Mouse (Mus musculus) left cerebral cortex, postnatal 36 days (tissue): Measurements from ENCODE around the gene B3galt4. TPM values are rescaled to one million over a fixed set of nuclear protein-coding genes. Genes with fewer than 3 reads are reported as not detected.
"Not testable (repeated sequence)": the region's sequence is repeated elsewhere in the genome, so short reads cannot be mapped to it uniquely, and the experiment has no call there.

Source experiments
- DNase-seq, 2 experiments: peaks; one replicate each; pipeline ENCODE4 v3.0.0; 2021 to 2022; ENCODE audit warnings: low spot score in 2 of 2, mixed read lengths in 1 of 2
- intact Hi-C: fragments of 180-260 bp; cut with DNase I; formaldehyde crosslinking; loops from one replicate; pipeline ENCODE4 v1.15.1; 2025
- total RNA-seq, 2 experiments: library from RNA; stranded (reverse); gene quantifications; 2 replicates each; pipeline ENCODE4 v1.2.3; 2021

The B3galt4 gene
- total RNA-seq, 2 experiments from 2014 or later = 5.5 to 6.7 TPM

- DNase-seq = no peak
- intact Hi-C loops = no loop called here
These were observed 21.4 kb upstream of the B3galt4 start for GRCm38 (mm10) chr17:33972691-33973090.

GRCm38 (mm10) chr17:33969394-33969793 lies 18.1 kb upstream of the B3galt4 start:
- DNase-seq = no peak
- intact Hi-C loops = loop anchor here (5.0 kb wide), 1 partner anchor 38 kb away; no protein-coding TSS in a partner anchor

GRCm38 (mm10) chr17:33968927-33969326 lies 17.6 kb upstream of the B3galt4 start:
- no peak for DNase-seq
- intact Hi-C loops = loop anchor here (5.0 kb wide), 1 partner anchor 38 kb away; no protein-coding TSS in a partner anchor

DNA sequence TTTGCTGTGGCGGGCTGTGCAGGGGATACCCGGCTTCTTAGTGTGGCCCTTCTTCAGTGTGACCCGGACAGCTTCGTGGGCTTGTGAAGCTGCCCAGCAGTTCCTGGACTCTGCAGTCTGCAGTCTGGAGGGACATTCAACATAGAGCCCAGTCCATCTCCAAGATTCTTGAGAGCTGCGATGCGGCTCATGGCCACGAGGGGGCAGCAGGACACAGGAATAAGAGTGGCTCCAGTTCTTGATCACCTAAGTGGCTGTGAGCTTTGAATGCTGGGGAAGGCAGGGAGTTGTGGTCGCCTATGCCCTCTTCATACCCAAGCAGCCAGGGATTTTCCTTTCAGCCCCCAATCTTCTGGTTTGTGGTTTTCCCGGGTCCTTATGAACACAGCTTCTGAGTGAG lies 17.2 kb upstream of the B3galt4 start:
- DNase-seq = peak; percentile 58 to 70
- intact Hi-C loops = loop anchor here (5.0 kb wide), 1 partner anchor 39 kb away; no protein-coding TSS in a partner anchor

- intact Hi-C loops = loop anchor here (5.0 kb wide), 1 partner anchor 41 kb away; no protein-coding TSS in a partner anchor
- no peak for DNase-seq
These were observed 14.7 kb upstream of the B3galt4 start for GRCm38 (mm10) chr17:33965846-33966550.

DNA sequence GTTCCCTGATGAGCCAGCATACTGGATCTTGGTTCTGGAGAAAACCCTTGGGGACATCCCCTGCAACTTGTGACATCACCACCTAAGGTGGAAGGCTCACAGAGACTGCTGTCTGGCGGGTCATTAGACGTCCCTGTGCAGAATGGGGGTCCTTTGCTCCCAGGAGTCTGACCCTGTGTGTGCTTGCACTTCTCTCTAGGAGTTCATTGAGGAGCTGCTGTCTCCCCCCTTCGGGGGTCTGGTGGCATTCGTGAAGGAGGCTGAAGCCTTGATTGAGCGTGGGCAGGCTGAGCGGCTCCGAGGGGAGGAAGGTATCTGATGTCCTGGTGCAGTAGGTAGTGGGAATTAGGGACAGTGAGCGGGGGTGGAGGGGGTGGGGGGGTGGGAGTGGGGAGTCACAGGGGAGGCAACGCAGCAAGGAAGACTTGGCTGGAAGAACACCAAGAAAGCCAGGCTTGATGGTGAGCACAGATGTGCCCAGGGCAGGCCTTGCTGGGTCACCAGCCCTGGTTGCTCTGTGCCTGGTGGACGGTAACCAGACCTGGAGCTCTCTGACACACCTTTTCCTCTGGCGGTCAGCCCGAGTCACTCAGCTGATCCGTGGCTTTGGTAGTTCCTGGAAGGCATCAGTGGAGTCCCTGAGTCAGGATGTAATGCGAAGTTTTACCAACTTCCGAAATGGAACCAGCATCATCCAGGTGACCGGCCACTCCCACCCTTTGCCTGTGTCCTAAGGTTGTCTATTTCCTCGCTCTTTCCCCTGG lies 14.0 kb upstream of the B3galt4 start:
- intact Hi-C loops = loop anchor here (5.0 kb wide), 1 partner anchor 42 kb away; no protein-coding TSS in a partner anchor
- DNase-seq = no peak

DNA sequence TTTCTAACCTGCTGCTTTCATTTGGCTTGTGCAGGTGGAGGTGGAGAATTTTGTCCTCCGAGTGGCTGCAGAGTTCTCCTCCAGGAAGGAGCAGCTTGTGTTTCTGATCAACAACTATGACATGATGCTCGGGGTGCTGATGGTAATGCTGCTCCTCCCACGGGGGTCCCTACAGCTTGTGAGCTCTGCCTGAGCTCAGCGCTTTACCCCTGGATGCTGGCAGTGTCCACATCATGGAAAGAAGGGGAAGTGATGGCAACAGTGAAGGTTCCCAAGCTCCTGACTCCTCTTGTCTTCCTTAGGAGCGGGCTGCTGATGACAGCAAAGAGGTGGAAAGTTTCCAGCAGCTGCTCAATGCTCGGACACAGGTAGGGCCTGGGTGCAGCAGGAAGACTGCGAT lies 11.6 kb upstream of the B3galt4 start:
- no peak for DNase-seq
- intact Hi-C loops = no loop called here

- intact Hi-C loops = no loop called here
- no peak for DNase-seq
These were observed 8.7 kb upstream of the B3galt4 start for GRCm38 (mm10) chr17:33959948-33960347.

DNA sequence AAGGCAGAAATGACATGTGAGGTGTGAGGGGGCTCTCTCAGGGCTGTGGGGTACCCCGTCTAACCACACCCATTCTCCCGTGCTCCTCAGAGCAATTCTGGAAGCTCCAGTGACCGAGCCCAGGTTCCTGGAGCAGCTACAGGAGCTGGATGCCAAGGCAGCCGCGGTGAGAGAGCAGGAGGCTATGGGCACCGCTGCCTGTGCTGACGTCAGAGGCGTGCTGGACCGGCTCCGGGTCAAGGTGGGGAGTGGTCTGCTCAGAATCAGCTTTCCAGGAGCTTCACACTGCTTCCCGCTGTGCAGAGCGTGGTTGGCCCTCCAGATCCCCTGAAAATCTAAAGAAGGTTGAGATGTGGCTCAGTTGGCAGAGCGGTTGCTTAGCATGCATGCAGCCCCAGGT lies 7.8 kb upstream of the B3galt4 start:
- DNase-seq = no peak
- intact Hi-C loops = no loop called here

DNA sequence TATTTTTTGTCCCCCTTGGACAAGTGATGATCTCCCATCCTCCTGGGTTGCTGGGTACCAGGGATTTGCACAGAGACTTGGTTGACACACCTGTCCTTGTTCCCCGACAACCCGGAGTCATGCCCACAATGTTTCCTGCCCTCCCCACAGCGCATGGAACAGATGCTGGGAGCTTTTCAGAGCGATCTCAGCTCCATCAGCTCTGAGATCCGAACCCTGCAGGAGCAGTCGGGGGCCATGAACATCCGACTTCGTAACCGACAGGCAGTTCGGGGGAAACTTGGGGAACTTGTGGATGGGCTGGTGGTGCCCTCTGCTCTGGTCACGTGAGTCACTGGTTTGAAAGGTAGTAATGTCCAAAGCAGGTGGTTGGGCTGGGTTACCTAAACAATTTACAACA lies 7.2 kb upstream of the B3galt4 start:
- no peak for DNase-seq

GRCm38 (mm10) chr17:33957493-33957892 lies 6.2 kb upstream of the B3galt4 start:
- intact Hi-C loops = no loop called here
- no peak for DNase-seq

More for the DNA sequence above, 7.2 kb upstream of the B3galt4 start:
- intact Hi-C loops = loop anchor here (1.0 kb wide), 1 partner anchor 63 kb away; no protein-coding TSS in a partner anchor

GRCm38 (mm10) chr17:33956336-33956735 lies 5.0 kb upstream of the B3galt4 start:
- no peak for DNase-seq
- intact Hi-C loops = loop anchor here (1.0 kb wide), 1 partner anchor 16 kb away; the partner anchor contains the start of genes Pfdn6 and Wdr46

DNA sequence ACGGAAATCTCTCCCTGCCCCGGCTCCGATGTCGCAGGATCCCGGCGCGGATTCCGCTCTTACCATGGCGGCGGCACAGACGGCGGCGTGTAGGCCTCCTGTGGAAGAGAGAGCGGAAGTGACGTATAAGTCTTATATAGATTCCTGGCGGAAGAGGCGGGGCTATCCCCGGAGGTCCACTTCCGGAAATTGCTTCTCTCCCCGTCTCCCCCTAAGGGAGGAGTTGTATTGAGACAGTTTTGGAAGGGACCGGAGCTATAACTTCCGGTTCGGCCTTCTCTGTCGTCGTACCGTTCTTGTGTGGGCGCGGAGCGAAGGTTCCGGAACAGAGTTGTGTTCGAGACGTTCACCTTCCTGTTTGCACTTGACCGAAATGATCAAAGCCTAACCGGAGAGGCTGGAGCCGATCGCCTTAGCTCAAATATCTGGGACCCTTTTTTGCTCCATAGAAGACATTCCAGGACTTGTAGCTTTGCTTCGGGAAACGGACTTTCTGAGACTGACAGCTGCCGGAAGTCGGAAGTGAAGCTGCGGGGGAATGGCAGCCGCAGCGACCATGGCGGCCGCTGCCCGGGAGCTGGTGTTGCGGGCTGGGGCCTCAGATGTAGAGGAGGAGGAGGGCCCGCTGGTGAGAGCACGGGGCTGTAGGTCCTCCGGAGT lies 4.4 kb upstream of the B3galt4 start, which contains the start of the genes Vps52 and Rps18:
TSS of gene Vps52 (plus strand) at position 258 of the 660 bp plus-strand sequence.
TSS of gene Rps18 (minus strand) at position 447 of the 660 bp plus-strand sequence.
- peak; percentile 93 to 94 for DNase-seq
- intact Hi-C loops = loop anchor here (1.0 kb wide), 1 partner anchor 15 kb away; the partner anchor contains the start of genes Pfdn6 and Wdr46

- intact Hi-C loops = no loop called here
- DNase-seq = no peak
These were observed 3.6 kb upstream of the B3galt4 start for GRCm38 (mm10) chr17:33954646-33955554.

GRCm38 (mm10) chr17:33953961-33954565 lies 2.8 kb upstream of the B3galt4 start:
- DNase-seq = no peak
- intact Hi-C loops = no loop called here

DNA sequence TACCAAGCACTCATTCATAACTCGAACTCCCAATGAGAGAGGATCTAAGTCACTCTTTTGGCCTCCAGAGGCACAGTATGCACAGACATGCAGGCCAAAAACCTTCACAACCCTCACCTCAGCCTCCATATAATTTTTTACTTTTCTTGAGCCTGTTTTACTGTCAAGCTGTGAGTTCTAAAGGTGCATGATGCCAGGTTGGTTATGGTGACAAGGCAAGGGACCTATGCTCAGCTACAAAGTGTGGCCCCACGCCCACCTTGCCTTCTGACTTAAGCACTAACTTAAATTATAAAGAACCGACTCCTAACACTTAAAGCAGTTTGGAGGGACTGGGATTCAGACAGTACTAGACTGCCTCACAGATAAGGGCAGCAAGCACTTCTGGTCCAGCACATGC lies 2.0 kb upstream of the B3galt4 start:
- DNase-seq = no peak
- intact Hi-C loops = no loop called here

DNA sequence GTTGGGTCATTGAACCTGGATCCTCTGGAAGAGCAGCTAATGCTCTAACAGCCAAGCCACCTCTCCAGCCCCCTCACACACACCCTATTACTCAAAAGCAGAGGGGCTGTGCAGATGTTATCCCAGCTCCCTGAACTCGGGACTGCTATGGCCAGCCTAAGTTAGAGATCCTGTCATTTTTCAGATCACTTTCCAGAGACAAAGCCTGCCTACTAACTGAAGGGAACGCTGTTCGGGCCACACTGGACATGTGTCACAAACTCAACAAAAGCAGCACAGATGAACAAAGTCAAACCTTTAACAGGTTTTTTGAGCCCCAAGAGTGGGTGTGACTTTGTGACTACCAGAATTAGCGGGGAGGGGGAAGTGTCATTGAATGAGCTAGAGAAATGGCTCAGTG lies 1.6 kb upstream of the B3galt4 start:
- DNase-seq = no peak
- intact Hi-C loops = no loop called here

DNA sequence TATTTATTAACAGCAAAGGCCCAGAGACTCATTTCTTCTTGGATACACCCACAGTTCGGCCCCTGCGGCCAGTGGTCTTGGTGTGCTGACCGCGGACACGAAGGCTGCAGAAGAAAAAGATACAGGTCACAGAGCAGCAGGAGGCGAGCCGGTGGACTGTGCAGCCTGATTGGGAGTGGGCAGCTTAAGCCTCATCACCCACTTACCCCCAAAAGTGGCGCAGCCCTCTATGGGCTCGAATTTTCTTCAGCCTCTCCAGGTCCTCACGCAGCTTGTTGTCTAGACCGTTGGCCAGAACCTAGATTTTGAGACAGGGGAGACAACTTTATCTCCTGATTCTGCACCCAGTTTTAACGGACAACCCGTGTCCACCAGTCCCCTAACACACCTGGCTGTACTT lies 727 bp upstream of the B3galt4 start:
- DNase-seq, intact Hi-C loops: not testable (repeated sequence)
